Mouse (Mus musculus): ENCODE results near the gene 2300002M23Rik.

- TF ChIP-seq CTCF (IDR thresholded peaks at IDR 0.05; ENCODE audit: borderline replicate concordance, insufficient read depth, low read depth, low read length), result no peak
- no peak for TF ChIP-seq POLR2A (IDR thresholded peaks at IDR 0.05; ENCODE audit: borderline replicate concordance, insufficient read depth, low read length)
These were observed 20.0 kb downstream of the 2300002M23Rik start for GRCm38 (mm10) chr17:35587291-35587690.

All from cerebellum, adult 2 months (tissue).